Mouse (Mus musculus): Measurements from ENCODE around the gene Auts2.

GRCm38 (mm10) chr5:132144181-132144580, 399.0 kb downstream of the Auts2 start:
- no peak for TF ChIP-seq GATA1 (IDR thresholded peaks at IDR 0.05; ENCODE audit: low read length)
- no peak for TF ChIP-seq TAL1 (IDR thresholded peaks at IDR 0.05; ENCODE audit: low read length)
